Mouse (Mus musculus): Measurements from ENCODE around the gene Ano10. TPM values are rescaled to one million over a fixed set of nuclear protein-coding genes. Genes with fewer than 3 reads are reported as not detected.

Gene Ano10
- total and polyA plus RNA-seq, 3 experiments: 3.2 to 26.8 (median 8.3) TPM

DNA sequence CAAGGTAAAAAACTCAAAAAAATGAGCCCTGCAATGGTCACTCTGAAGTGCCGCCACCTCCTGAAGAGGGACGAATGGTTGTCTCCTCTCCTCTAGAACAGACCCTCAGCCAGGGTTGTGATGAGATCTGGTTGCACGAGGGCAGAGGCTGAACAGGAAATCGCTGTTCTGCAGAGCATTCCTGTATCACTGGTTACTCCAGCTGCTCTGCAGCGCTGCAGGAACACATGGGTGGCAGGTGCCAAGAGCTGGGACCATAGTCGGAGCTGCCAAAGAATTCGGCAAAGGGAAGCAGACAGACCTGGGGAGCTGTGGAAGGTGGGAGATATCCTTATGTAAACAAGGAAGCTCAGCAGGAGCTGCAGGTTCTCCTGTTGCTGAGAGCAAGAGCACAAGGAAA, 51.4 kb downstream of the Ano10 start:
- no peak for ATAC-seq (ENCODE audit: extremely low read depth, insufficient number of reproducible peaks, low FRiP score, poor library complexity, severe bottlenecking)

GRCm38 (mm10) chr9:122241812-122242400, 52.3 kb downstream of the Ano10 start:
- peaks cover 12% of the 10 kb centered on the region for H3K27me3 ChIP-seq (ENCODE audit: insufficient read depth, low read length)
- no peak overlapping the region for H3K4me3 ChIP-seq (ENCODE audit: low read depth, low read length)
- TF ChIP-seq GATA1 (IDR thresholded peaks at IDR 0.05; ENCODE audit: borderline replicate concordance, low read length) (no peak), TAL1 (conservative IDR thresholded peaks at IDR 0.05; ENCODE audit: low read depth, low read length) (no peak), POLR2AphosphoS5 (IDR thresholded peaks at IDR 0.05; ENCODE audit: insufficient replicate concordance, low read depth, low read length) (no peak), CTCF (IDR thresholded peaks at IDR 0.05; ENCODE audit: low read depth, low read length) (no peak), GATA2 (IDR thresholded peaks at IDR 0.05; ENCODE audit: borderline replicate concordance, low read depth, low read length) (no peak)
- no peak for ATAC-seq (ENCODE audit: extremely low read depth, insufficient number of reproducible peaks, low FRiP score, poor library complexity, severe bottlenecking)
- peaks cover 4% of the 10 kb centered on the region; the same call in 1 of the 2 replicates for H3K4me1 ChIP-seq (ENCODE audit: insufficient read depth, low read depth, low read length)
- H3K9me3 ChIP-seq (replicated peaks): no peaks in the 10 kb centered on the region
- no peaks in the 10 kb centered on the region for H3K36me3 ChIP-seq (replicated peaks)
- no peak for DNase-seq (ENCODE audit: low spot score)

More for the DNA sequence above, 51.4 kb downstream of the Ano10 start:
- Histone ChIP-seq H3K4me3 (ENCODE audit: low read depth, low read length) (no peak overlapping the region), H3K4me1 (ENCODE audit: insufficient read depth, low read depth, low read length) (peaks cover 8% of the 10 kb centered on the region), H3K27me3 (ENCODE audit: insufficient read depth, low read length) (peaks cover 17% of the 10 kb centered on the region), H3K36me3 (replicated peaks) (no peaks in the 10 kb centered on the region), H3K9me3 (replicated peaks) (no peaks in the 10 kb centered on the region)
- TF ChIP-seq TAL1 (conservative IDR thresholded peaks at IDR 0.05; ENCODE audit: low read depth, low read length) (no peak), GATA2 (IDR thresholded peaks at IDR 0.05; ENCODE audit: borderline replicate concordance, low read depth, low read length) (no peak), POLR2AphosphoS5 (IDR thresholded peaks at IDR 0.05; ENCODE audit: insufficient replicate concordance, low read depth, low read length) (no peak), CTCF (IDR thresholded peaks at IDR 0.05; ENCODE audit: low read depth, low read length) (no peak), GATA1 (IDR thresholded peaks at IDR 0.05; ENCODE audit: borderline replicate concordance, low read length) (no peak)
- DNase-seq (ENCODE audit: low spot score): no peak

- no peak for ATAC-seq (ENCODE audit: extremely low read depth, insufficient number of reproducible peaks, low FRiP score, poor library complexity, severe bottlenecking)
- Histone ChIP-seq H3K36me3 (replicated peaks) (no peaks in the 10 kb centered on the region), H3K4me1 (ENCODE audit: insufficient read depth, low read depth, low read length) (peaks cover 3% of the 10 kb centered on the region; the same call in 1 of the 2 replicates), H3K9me3 (replicated peaks) (no peaks in the 10 kb centered on the region), H3K4me3 (ENCODE audit: low read depth, low read length) (no peak overlapping the region), H3K27me3 (ENCODE audit: insufficient read depth, low read length) (peaks cover 10% of the 10 kb centered on the region)
- DNase-seq (ENCODE audit: low spot score): no peak
- no peak for TF ChIP-seq POLR2AphosphoS5 (IDR thresholded peaks at IDR 0.05; ENCODE audit: insufficient replicate concordance, low read depth, low read length)
- TF ChIP-seq CTCF (IDR thresholded peaks at IDR 0.05; ENCODE audit: low read depth, low read length): no peak
Measured at GRCm38 (mm10) chr9:122240629-122241199, 53.5 kb downstream of the Ano10 start.

DNA sequence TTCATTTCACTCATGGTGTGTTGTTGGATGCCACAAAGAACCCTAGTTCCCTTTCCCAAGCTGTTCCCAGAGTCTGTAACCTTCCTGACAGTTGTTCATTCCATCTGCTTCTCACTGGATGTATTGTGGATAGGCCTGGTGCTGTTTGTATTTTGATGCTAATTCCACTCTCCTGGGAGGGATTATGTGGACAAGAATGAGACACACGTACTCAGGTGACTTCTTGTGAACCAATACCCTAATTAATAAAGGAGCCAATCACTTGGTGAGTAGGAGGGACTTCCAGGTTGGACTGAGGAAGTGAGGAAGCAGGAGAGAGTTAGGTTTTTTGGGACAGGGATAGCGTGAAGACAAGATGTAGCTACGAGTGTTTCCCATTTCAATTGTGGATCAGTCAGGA, 59.5 kb downstream of the Ano10 start:
- no peak for TF ChIP-seq GATA2 (IDR thresholded peaks at IDR 0.05; ENCODE audit: borderline replicate concordance, low read depth, low read length)
- TF ChIP-seq GATA1 (IDR thresholded peaks at IDR 0.05; ENCODE audit: borderline replicate concordance, low read length): no peak
- TF ChIP-seq TAL1 (conservative IDR thresholded peaks at IDR 0.05; ENCODE audit: low read depth, low read length): no peak
- TF ChIP-seq POLR2AphosphoS5 (IDR thresholded peaks at IDR 0.05; ENCODE audit: insufficient replicate concordance, low read depth, low read length): no peak
- TF ChIP-seq CTCF (IDR thresholded peaks at IDR 0.05; ENCODE audit: low read depth, low read length): no peak

DNA sequence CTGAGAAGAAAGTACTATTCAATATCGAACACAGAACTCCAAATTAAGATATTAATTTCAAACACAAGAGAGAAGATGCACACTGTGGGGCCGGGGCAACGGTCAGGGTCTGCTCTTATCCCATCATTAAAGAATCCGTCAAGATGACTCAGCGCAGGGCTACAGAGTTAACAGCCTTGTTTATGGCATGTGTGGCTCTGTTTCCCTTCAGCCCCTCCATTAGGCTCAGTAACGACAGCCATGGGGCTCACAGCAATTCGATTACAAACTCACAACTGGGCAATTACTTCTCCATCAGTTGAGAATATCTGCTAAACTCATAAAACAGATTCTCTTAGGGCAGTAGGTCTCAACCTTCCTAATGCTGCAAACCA, 60.3 kb downstream of the Ano10 start:
- Histone ChIP-seq H3K27me3 (ENCODE audit: insufficient read depth, low read length) (peaks cover 2% of the 10 kb centered on the region; the same call in 1 of the 2 replicates), H3K4me1 (ENCODE audit: insufficient read depth, low read depth, low read length) (peaks cover 21% of the 10 kb centered on the region), H3K9me3 (replicated peaks) (no peaks in the 10 kb centered on the region), H3K4me3 (ENCODE audit: low read depth, low read length) (no peak overlapping the region), H3K36me3 (replicated peaks) (no peaks in the 10 kb centered on the region)
- TF ChIP-seq GATA2 (IDR thresholded peaks at IDR 0.05; ENCODE audit: borderline replicate concordance, low read depth, low read length) (no peak), TAL1 (conservative IDR thresholded peaks at IDR 0.05; ENCODE audit: low read depth, low read length) (no peak), CTCF (IDR thresholded peaks at IDR 0.05; ENCODE audit: low read depth, low read length) (no peak), GATA1 (IDR thresholded peaks at IDR 0.05; ENCODE audit: borderline replicate concordance, low read length) (no peak), POLR2AphosphoS5 (IDR thresholded peaks at IDR 0.05; ENCODE audit: insufficient replicate concordance, low read depth, low read length) (no peak)
- ATAC-seq (ENCODE audit: extremely low read depth, insufficient number of reproducible peaks, low FRiP score, poor library complexity, severe bottlenecking) (no peak), DNase-seq (ENCODE audit: low spot score) (no peak)

More for the DNA sequence above, 59.5 kb downstream of the Ano10 start:
- peaks cover 2% of the 10 kb centered on the region; the same call in 1 of the 2 replicates for H3K27me3 ChIP-seq (ENCODE audit: insufficient read depth, low read length)
- no peak overlapping the region for H3K4me3 ChIP-seq (ENCODE audit: low read depth, low read length)
- no peaks in the 10 kb centered on the region for H3K9me3 ChIP-seq (replicated peaks)
- H3K4me1 ChIP-seq (ENCODE audit: insufficient read depth, low read depth, low read length): peaks cover 21% of the 10 kb centered on the region
- H3K36me3 ChIP-seq (replicated peaks): no peaks in the 10 kb centered on the region
- ATAC-seq (ENCODE audit: extremely low read depth, insufficient number of reproducible peaks, low FRiP score, poor library complexity, severe bottlenecking) (no peak), DNase-seq (ENCODE audit: low spot score) (no peak)

GRCm38 (mm10) chr9:122233316-122233971, 60.8 kb downstream of the Ano10 start:
- peaks cover 21% of the 10 kb centered on the region for H3K4me1 ChIP-seq (ENCODE audit: insufficient read depth, low read depth, low read length)
- DNase-seq (ENCODE audit: low spot score) (no peak), ATAC-seq (ENCODE audit: extremely low read depth, insufficient number of reproducible peaks, low FRiP score, poor library complexity, severe bottlenecking) (no peak)
- peaks cover 2% of the 10 kb centered on the region; the same call in 1 of the 2 replicates for H3K27me3 ChIP-seq (ENCODE audit: insufficient read depth, low read length)
- H3K9me3 ChIP-seq (replicated peaks): no peaks in the 10 kb centered on the region
- TF ChIP-seq POLR2AphosphoS5 (IDR thresholded peaks at IDR 0.05; ENCODE audit: insufficient replicate concordance, low read depth, low read length) (no peak), TAL1 (conservative IDR thresholded peaks at IDR 0.05; ENCODE audit: low read depth, low read length) (no peak)
- no peaks in the 10 kb centered on the region for H3K36me3 ChIP-seq (replicated peaks)
- no peak overlapping the region for H3K4me3 ChIP-seq (ENCODE audit: low read depth, low read length)

Measured in G1E (cell line).